Mouse (Mus musculus) CH12.LX (cell line): ENCODE measurements around the gene Foxn2. TPM values are rescaled to one million over a fixed set of nuclear protein-coding genes. Genes with fewer than 3 reads are reported as not detected.

Source experiments
- DNase-seq: peaks from one replicate; pipeline ENCODE4 v3.0.0-alpha.2; 2013; ENCODE audit errors: extremely low read depth
- H3K27ac ChIP-seq: 2 replicates; pipeline ENCODE4 v1.5.1; 2012; ENCODE audit warnings: low read depth, mild to moderate bottlenecking, control low read depth, moderate library complexity; ENCODE audit not compliant: insufficient read depth
- H3K27me3 ChIP-seq: replicated peaks from 2 replicates; pipeline ENCODE3; 2012; ENCODE audit warnings: inconsistent platforms
- H3K36me3 ChIP-seq, 2 experiments: replicated peaks in 1 of 2; 2 replicates each; pipeline versions ENCODE3 to v1.6.1; 2012; ENCODE audit warnings: inconsistent platforms in 1 of 2, low read length in 1 of 2, mild to moderate bottlenecking in 1 of 2, mixed read lengths in 1 of 2, moderate library complexity in 1 of 2; ENCODE audit not compliant: control insufficient read depth in 1 of 2, insufficient read depth in 1 of 2
- H3K4me1 ChIP-seq, 2 experiments: 2 replicates each; pipeline ENCODE4 v1.6.1; 2012; ENCODE audit warnings: inconsistent platforms in 1 of 2, moderate library complexity in 1 of 2; ENCODE audit not compliant: insufficient read depth in 2 of 2, control insufficient read depth in 1 of 2
- H3K4me2 ChIP-seq: 2 replicates; pipeline ENCODE4 v1.6.1; 2012; ENCODE audit warnings: low read depth, mild to moderate bottlenecking, control low read depth; ENCODE audit not compliant: poor library complexity, insufficient read depth, severe bottlenecking
- H3K4me3 ChIP-seq, 3 experiments: fragments of 150-350 bp in 1 of 3; sonication (generic) in 1 of 3; replicated peaks in 1 of 3; 2 replicates each; pipeline versions ENCODE3 to v1.5.1; 2011 to 2012; ENCODE audit warnings: low read depth in 2 of 3, low read length in 2 of 3, mild to moderate bottlenecking in 2 of 3, moderate library complexity in 2 of 3, control low read depth in 1 of 3, improper control_type of control experiment in 1 of 3, inconsistent platforms in 1 of 3, mixed read lengths in 1 of 3; ENCODE audit not compliant: poor library complexity in 1 of 3
- H3K79me2 ChIP-seq: replicated peaks from 2 replicates; pipeline ENCODE4 v1.6.1; 2012; ENCODE audit warnings: mild to moderate bottlenecking, moderate library complexity; ENCODE audit not compliant: control insufficient read depth, poor library complexity, insufficient read depth, severe bottlenecking; ENCODE audit errors: extremely low read depth
- H3K9ac ChIP-seq: 2 replicates; pipeline ENCODE4 v1.6.1; 2012; ENCODE audit warnings: low read depth, mild to moderate bottlenecking, control low read depth, moderate library complexity; ENCODE audit not compliant: insufficient read depth
- H3K9me3 ChIP-seq: replicated peaks from 2 replicates; pipeline ENCODE3; 2012; ENCODE audit warnings: low read length, inconsistent platforms, mixed read lengths
- BHLHE40 ChIP-seq: IDR thresholded peaks from 2 replicates; pipeline ENCODE4 v1.6.1; 2011; ENCODE audit warnings: mild to moderate bottlenecking, low read depth, low read length, improper control_type of control experiment
- CHD1 ChIP-seq: IDR thresholded peaks from 2 replicates; pipeline ENCODE4 v1.6.1; 2012; ENCODE audit warnings: low read depth, low read length, improper control_type of control experiment, inconsistent platforms
- CHD2 ChIP-seq: IDR thresholded peaks from 2 replicates; pipeline ENCODE4 v1.6.1; 2011; ENCODE audit warnings: low read length, improper control_type of control experiment
- CTCF ChIP-seq, 2 experiments: IDR thresholded peaks in 1 of 2; conservative IDR thresholded peaks in 1 of 2; 2 replicates each; pipeline ENCODE4 v1.5.1; 2011 to 2012; ENCODE audit warnings: low read depth in 2 of 2, low read length in 2 of 2, improper control_type of control experiment in 1 of 2, inconsistent platforms in 1 of 2, mild to moderate bottlenecking in 1 of 2, moderate library complexity in 1 of 2
- ELF1 ChIP-seq: IDR thresholded peaks from 2 replicates; pipeline ENCODE4 v1.6.1; 2014; ENCODE audit warnings: low read depth, mild to moderate bottlenecking, inconsistent platforms, low read length, improper control_type of control experiment
- EP300 ChIP-seq: IDR thresholded peaks from 2 replicates; pipeline ENCODE4 v1.6.1; 2011; ENCODE audit warnings: low read length, improper control_type of control experiment
- GABPA ChIP-seq: IDR thresholded peaks from 2 replicates; pipeline ENCODE4 v1.6.1; 2012; ENCODE audit warnings: low read depth, low read length, improper control_type of control experiment, inconsistent platforms; ENCODE audit not compliant: insufficient replicate concordance
- HCFC1 ChIP-seq: IDR thresholded peaks from 2 replicates; pipeline ENCODE4 v1.6.1; 2012; ENCODE audit warnings: low read depth, mild to moderate bottlenecking, inconsistent platforms, low read length, improper control_type of control experiment
- IRF4 ChIP-seq: IDR thresholded peaks from 2 replicates; pipeline ENCODE4 v1.6.1; 2014; ENCODE audit warnings: low read depth, mild to moderate bottlenecking, inconsistent platforms, low read length, improper control_type of control experiment
- JUN ChIP-seq: IDR thresholded peaks from 2 replicates; pipeline ENCODE4 v1.6.1; 2011; ENCODE audit warnings: low read depth, mild to moderate bottlenecking, low read length, improper control_type of control experiment, moderate library complexity; ENCODE audit not compliant: insufficient read depth
- KAT2A ChIP-seq: IDR thresholded peaks from 2 replicates; pipeline ENCODE4 v1.6.1; 2012; ENCODE audit warnings: low read length, improper control_type of control experiment, inconsistent platforms; ENCODE audit not compliant: insufficient replicate concordance
- MAX ChIP-seq: IDR thresholded peaks from 2 replicates; pipeline ENCODE4 v1.6.1; 2011; ENCODE audit warnings: low read length, improper control_type of control experiment
- MAZ ChIP-seq: IDR thresholded peaks from 2 replicates; pipeline ENCODE4 v1.6.1; 2012; ENCODE audit warnings: low read depth, mild to moderate bottlenecking, inconsistent platforms, low read length, improper control_type of control experiment, moderate library complexity
- MXI1 ChIP-seq: IDR thresholded peaks from 2 replicates; pipeline ENCODE4 v1.6.1; 2011; ENCODE audit warnings: mild to moderate bottlenecking, low read depth, low read length, improper control_type of control experiment
- MYC ChIP-seq: IDR thresholded peaks from 2 replicates; pipeline ENCODE4 v1.6.1; 2011; ENCODE audit warnings: low read depth, mild to moderate bottlenecking, improper control_type of control experiment, low read length
- NRF1 ChIP-seq: IDR thresholded peaks from 2 replicates; pipeline ENCODE4 v1.6.1; 2014; ENCODE audit warnings: low read depth, mild to moderate bottlenecking, inconsistent platforms, low read length, improper control_type of control experiment, moderate library complexity
- POLR2AphosphoS2 ChIP-seq: IDR thresholded peaks from 2 replicates; pipeline ENCODE4 v1.6.1; 2011; ENCODE audit warnings: low read depth, low read length, improper control_type of control experiment
- RCOR1 ChIP-seq: conservative IDR thresholded peaks from 2 replicates; pipeline ENCODE4 v1.6.1; 2012; ENCODE audit warnings: low read depth, mild to moderate bottlenecking, inconsistent platforms, low read length, improper control_type of control experiment
- SIN3A ChIP-seq: IDR thresholded peaks from 2 replicates; pipeline ENCODE4 v1.6.1; 2012; ENCODE audit warnings: low read length, improper control_type of control experiment, inconsistent platforms
- TBP ChIP-seq: conservative IDR thresholded peaks from 2 replicates; pipeline ENCODE4 v1.6.1; 2011; ENCODE audit warnings: low read depth, low read length, improper control_type of control experiment
- TCF12 ChIP-seq: IDR thresholded peaks from 2 replicates; pipeline ENCODE4 v1.6.1; 2014; ENCODE audit warnings: low read depth, mild to moderate bottlenecking, inconsistent platforms, low read length, improper control_type of control experiment
- UBTF ChIP-seq: IDR thresholded peaks from 2 replicates; pipeline ENCODE4 v1.6.1; 2012; ENCODE audit warnings: low read depth, mild to moderate bottlenecking, inconsistent platforms, low read length, improper control_type of control experiment, moderate library complexity
- ZC3H11A ChIP-seq: IDR thresholded peaks from 2 replicates; pipeline ENCODE4 v1.6.1; 2012; ENCODE audit warnings: low read depth, mild to moderate bottlenecking, inconsistent platforms, low read length, improper control_type of control experiment
- ZNF384 ChIP-seq: IDR thresholded peaks from 2 replicates; pipeline ENCODE4 v1.6.1; 2012; ENCODE audit warnings: low read depth, low read length, improper control_type of control experiment, inconsistent platforms
- dilution Hi-C: fragments of 300-500 bp; cut with MboI; formaldehyde crosslinking; loops from 2 replicates; pipeline ENCODE4 v1.14.3; 2020; ENCODE audit warnings: low sequenced_read_pairs; ENCODE audit not compliant: extremely low pct_unique_long_range_greater_than_20kb, extremely low pct_ligation_motif_present
- in situ Hi-C: fragments of 300-500 bp; cut with MboI; formaldehyde crosslinking; loops from 3 replicates; pipeline ENCODE4 v1.14.3; 2019; ENCODE audit warnings: low sequenced_read_pairs, low pct_ligation_motif_present, low pct_unique_long_range_greater_than_20kb, mixed read lengths
- polyA plus RNA-seq: library from polyadenylated mRNA; unstranded; fragments of >175 nt; gene quantifications from 2 replicates; pipeline ENCODE4 v1.2.1, GENCODE M21; 2012; ENCODE audit warnings: low read depth; ENCODE audit not compliant: insufficient read length
- total RNA-seq, 2 experiments: library from RNA; depleted of rRNA; stranded (reverse); fragments of 300-350 nt in 1 of 2; fragments of >200 nt in 1 of 2; gene quantifications; 2 replicates each; pipeline ENCODE4 v1.2.3; 2012 to 2014

Gene Foxn2
- total and polyA plus RNA-seq, 3 experiments: 13.2 to 24.6 (median 16.0) TPM

DNA sequence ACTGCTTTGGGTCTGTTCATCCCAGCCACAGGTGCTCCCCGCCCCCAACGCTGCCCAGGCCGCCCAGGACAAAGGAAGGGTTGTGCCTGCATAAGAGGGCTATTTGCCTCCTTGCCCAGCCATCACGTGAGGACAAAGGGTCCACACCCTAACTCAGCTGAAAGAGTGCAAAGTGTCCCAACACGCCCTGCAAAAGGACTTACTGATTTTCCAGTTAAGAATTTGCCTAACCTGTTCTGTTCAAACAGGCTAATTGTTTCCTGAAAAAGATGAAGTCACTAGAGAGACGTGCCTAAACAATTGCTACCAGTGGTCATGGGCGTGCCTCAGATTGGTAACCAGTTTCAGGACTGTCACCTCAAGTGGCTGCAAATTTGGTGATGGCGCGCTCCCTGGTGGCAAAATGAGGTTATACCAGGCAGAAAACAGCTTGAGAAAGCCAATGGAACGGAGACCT is 70.6 kb downstream of the Foxn2 start (continued):
- TF ChIP-seq CHD2 (no peak), ZNF384 (no peak), KAT2A (0 out of 2 replicates have a peak, but pooled peaks have one; percentile 19), ELF1 (peak; percentile 34; the same call in 1 of the 2 replicates), TCF12 (peak; percentile 49), RCOR1 (no peak; the same call in 1 of the 2 replicates), SIN3A (peak; percentile 87), TBP (no peak), MXI1 (peak; percentile 51; the same call in 1 of the 2 replicates), UBTF (no peak), MAX (0 out of 2 replicates have a peak, but pooled peaks have one; percentile 20), NRF1 (no peak), POLR2AphosphoS2 (no peak), CTCF (conservative IDR thresholded peaks at IDR 0.05 in 1 of 2, IDR thresholded peaks at IDR 0.05 in 1 of 2; ENCODE audit: low read depth in 2 of 2, low read length in 2 of 2) (peak; percentile 37 to 94), BHLHE40 (peak; percentile 93), EP300 (no peak), MYC (peak; percentile 66; the same call in 1 of the 2 replicates), CHD1 (no peak), JUN (no peak), HCFC1 (no peak; the same call in 1 of the 2 replicates)

DNA sequence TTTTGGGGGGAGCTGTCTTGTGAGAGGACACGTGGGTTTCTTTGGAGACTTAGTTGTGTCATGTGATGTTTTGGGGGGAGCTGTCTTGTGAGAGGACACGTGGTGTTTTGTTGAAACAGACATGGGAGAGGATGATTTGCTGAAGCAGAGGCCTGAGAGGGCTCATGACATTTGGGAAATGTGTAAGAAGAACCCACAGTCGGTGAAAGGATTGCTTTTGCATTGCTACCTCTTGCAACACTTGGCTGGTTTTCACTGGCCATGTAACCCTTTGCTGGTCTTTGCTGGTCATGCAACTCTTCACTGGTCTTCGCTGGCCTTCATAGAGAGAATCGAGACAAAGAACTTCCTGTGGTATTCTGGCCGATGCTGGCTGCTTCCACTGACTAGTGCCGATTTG is 76.0 kb downstream of the Foxn2 start:
- dilution Hi-C loops: no loop called here
- no peaks in the 10 kb centered on the region for H3K27me3 ChIP-seq
- H3K4me1 ChIP-seq: peaks cover 0 to 2% of the 10 kb centered on the region in 2 experiments; a peak in 1 of 4 replicates
- no peak overlapping the region for H3K4me2 ChIP-seq
- H3K9ac ChIP-seq: no peak overlapping the region
- H3K27ac ChIP-seq: no peak overlapping the region
- peaks cover 4% of the 10 kb centered on the region for H3K9me3 ChIP-seq
- in situ Hi-C loops: loop anchor here (25.0 kb wide), 1 partner anchor 629 kb away; no protein-coding TSS in a partner anchor
- no peaks in the 10 kb centered on the region for H3K36me3 ChIP-seq
- H3K79me2 ChIP-seq: no peaks in the 10 kb centered on the region
- no peak for DNase-seq
- H3K4me3 ChIP-seq: no peak overlapping the region
- TF ChIP-seq TCF12 (no peak), IRF4 (no peak), MAZ (no peak), GABPA (no peak), BHLHE40 (0 out of 2 replicates have a peak, but pooled peaks have one; percentile 24), ZC3H11A (no peak), MYC (no peak), EP300 (no peak), MAX (peak; percentile 44; the same call in 1 of the 2 replicates), ELF1 (no peak), NRF1 (no peak), POLR2AphosphoS2 (no peak)
